In genomic region chr4:149841856-149842255, GRCm38 (mm10) we compare ENCODE assay signal across 8 mouse cellular contexts.
DNase-seq lines count a peak whose midpoint lies in the region.

No protein-coding gene starts in this region.

- intact Hi-C loops in heart, postnatal 25 days (cut with DNase I) = no loop called here

- peak; percentile 73 for DNase-seq in heart, postnatal 4 days
- no peak for DNase-seq in heart, postnatal 25 days (ENCODE audit: low spot score)
- DNase-seq in urinary bladder, postnatal 14 days (ENCODE audit: low spot score) = peak; percentile 42
- no peak for DNase-seq in urinary bladder, adult 18-20 months (ENCODE audit: low spot score in 2 of 2)
- peak; percentile 75 for DNase-seq in induced T-regulatory cell, adult 2 months (ENCODE audit: low read depth)
- peak; percentile 56 for DNase-seq in retina, embryonic 14.5 days (ENCODE audit: low spot score)
- DNase-seq in urinary bladder, postnatal 10 days (ENCODE audit: low spot score) = no peak
- DNase-seq in ovary, postnatal 36 days (ENCODE audit: low spot score) = no peak

Comparison
In these comparisons a context has a peak if more than half of its experiments do, and no peak if none do; other contexts are left out.
1. DNase-seq: peak in heart, postnatal 4 days (single experiment), urinary bladder, postnatal 14 days (single experiment), induced T-regulatory cell, adult 2 months (single experiment) and retina, embryonic 14.5 days (single experiment); none in heart, postnatal 25 days (single experiment), urinary bladder, adult 18-20 months (0 of 2), urinary bladder, postnatal 10 days (single experiment) and ovary, postnatal 36 days (single experiment).